Comparison of ENCODE assay signal across 14 mouse cellular contexts in genomic region chr15:72360463-72361030, GRCm38 (mm10).
A peak's percentile ranks its signal among the peaks of the same experiment; 100 is the strongest.
DNase-seq lines count a peak whose midpoint lies in the region; ATAC-seq lines count a peak whose summit lies in the region.
"Had no signal": no experiment of that assay in that cellular context is flagged by ENCODE, and none has a peak within 500 bp of the region (broad histone marks: within the 10 kb centered on the region; RNA-seq: fewer than 3 reads in every experiment).

No protein-coding gene starts in this region.

- peak; percentile 6 for DNase-seq in kidney, postnatal 10 days
- no peak for DNase-seq in kidney, postnatal 4 days
- DNase-seq in right cerebral cortex, adult 2 months (ENCODE audit: low spot score in 2 of 2), result peak; percentile 8 to 14
- DNase-seq in right cerebral cortex, postnatal 25 days, result no peak
- peak; percentile 99 for DNase-seq in cerebellum, adult 9-11 months
- peak; percentile 57 for DNase-seq in right cerebral cortex, postnatal 14 days
- DNase-seq in heart, adult 9 months (ENCODE audit: low spot score in 2 of 2), result no peak
- DNase-seq: adrenal gland, adult 8-10 months; gastrocnemius, postnatal 25 days; kidney, postnatal 36 days; lung, embryonic 14.5 days; thymus, adult 18-20 months had no signal

- no peak for ATAC-seq in granulocyte monocyte progenitor cell, adult 5-6 weeks (replicated peaks; ENCODE audit: poor library complexity, severe bottlenecking)
- ATAC-seq: intestine, postnatal 0 days had no signal

Comparison
In these comparisons a context has a peak if more than half of its experiments do, and no peak if none do; other contexts are left out.
1. DNase-seq: peak in kidney, postnatal 10 days (single experiment), right cerebral cortex, adult 2 months (2 of 2), cerebellum, adult 9-11 months (single experiment) and right cerebral cortex, postnatal 14 days (single experiment); none in kidney, postnatal 4 days (0 of 2), right cerebral cortex, postnatal 25 days (single experiment) and heart, adult 9 months (0 of 2).